Comparison of ENCODE assay signal across 11 mouse cellular contexts in the genomic region with DNA sequence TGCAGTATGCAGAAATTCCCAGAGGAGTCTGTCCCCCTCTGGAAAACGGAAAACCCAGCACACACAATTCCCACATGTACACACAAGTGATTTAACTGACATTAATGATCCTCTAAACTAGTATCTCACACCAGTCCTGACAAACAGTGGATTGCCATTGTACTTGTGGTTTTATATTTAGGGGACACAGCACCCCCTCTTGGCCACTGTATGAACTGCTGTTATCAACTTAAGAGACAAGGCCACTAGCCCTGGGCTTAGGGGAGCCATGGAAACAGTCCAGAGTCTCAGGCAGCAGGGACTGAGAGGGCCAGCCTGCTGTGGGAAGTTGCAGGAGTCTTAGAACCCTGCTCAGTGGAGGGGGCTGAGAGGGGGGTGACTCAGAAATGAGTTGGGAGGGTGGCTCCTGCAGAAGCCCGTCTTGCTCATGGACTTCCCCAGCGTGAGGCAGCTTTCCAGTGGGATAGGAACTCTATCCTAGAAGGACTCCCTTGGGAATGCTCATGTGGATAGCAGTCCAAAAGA. TPM values are rescaled to one million over a fixed set of nuclear protein-coding genes. Genes with fewer than 3 reads are reported as not detected.
DNase-seq lines count a peak whose midpoint lies in the region; ATAC-seq and TF ChIP-seq lines count a peak whose summit lies in the region.
"Had no signal": no experiment of that assay in that cellular context is flagged by ENCODE, and none has a peak within 500 bp of the region (broad histone marks: within the 10 kb centered on the region; RNA-seq: fewer than 3 reads in every experiment).

No protein-coding gene starts in this region.

- WGBS in forebrain, embryonic 11.5 days: 75% methylated on average over 3 of the region's 3 CpGs
- WGBS in forebrain, embryonic 16.5 days: 74% methylated on average over 3 of the region's 3 CpGs
- 66% methylated on average over 3 of the region's 3 CpGs for WGBS in liver, postnatal 0 days (ENCODE audit: insufficient replicate concordance)

- H3K27ac ChIP-seq in forebrain, embryonic 11.5 days (ENCODE audit: low read depth, low read length): no peak overlapping the region
- no peak overlapping the region for H3K27ac ChIP-seq in forebrain, embryonic 16.5 days (ENCODE audit: low read length)
- H3K27ac ChIP-seq in liver, postnatal 0 days (ENCODE audit: low read depth): no peak overlapping the region

- no peak overlapping the region for H3K4me2 ChIP-seq in forebrain, embryonic 11.5 days (ENCODE audit: low read depth, low read length, severe bottlenecking)
- H3K4me2 ChIP-seq in forebrain, embryonic 16.5 days (ENCODE audit: low read length): no peak overlapping the region
- no peak overlapping the region for H3K4me2 ChIP-seq in liver, postnatal 0 days (ENCODE audit: low read depth, low read length)

- H3K4me3 ChIP-seq in forebrain, embryonic 11.5 days (ENCODE audit: low read depth, low read length): no peak overlapping the region
- no peak overlapping the region for H3K4me3 ChIP-seq in forebrain, embryonic 16.5 days (replicated peaks; ENCODE audit: low read length)
- no peak overlapping the region for H3K4me3 ChIP-seq in liver, postnatal 0 days (ENCODE audit: low read depth, low read length)

- no peak overlapping the region for H3K9ac ChIP-seq in forebrain, embryonic 11.5 days (ENCODE audit: low read length)
- no peak overlapping the region for H3K9ac ChIP-seq in forebrain, embryonic 16.5 days (replicated peaks; ENCODE audit: low read depth, low read length)
- no peak overlapping the region for H3K9ac ChIP-seq in liver, postnatal 0 days (replicated peaks)

- H3K36me3 ChIP-seq in forebrain, embryonic 11.5 days (ENCODE audit: control insufficient read depth, insufficient read depth, low read length): no peaks in the 10 kb centered on the region
- H3K36me3 ChIP-seq in forebrain, embryonic 16.5 days (ENCODE audit: control insufficient read depth, insufficient read depth): no peaks in the 10 kb centered on the region
- H3K36me3 ChIP-seq in liver, postnatal 0 days (replicated peaks; ENCODE audit: insufficient read depth, low read length): no peaks in the 10 kb centered on the region

- no peaks in the 10 kb centered on the region for H3K27me3 ChIP-seq in forebrain, embryonic 11.5 days (ENCODE audit: control insufficient read depth, insufficient read depth, low read length)
- no peaks in the 10 kb centered on the region for H3K27me3 ChIP-seq in forebrain, embryonic 16.5 days (replicated peaks; ENCODE audit: control insufficient read depth, insufficient read depth, low read length)
- H3K27me3 ChIP-seq in liver, postnatal 0 days (ENCODE audit: insufficient read depth, low read length): no peaks in the 10 kb centered on the region

- H3K4me1 ChIP-seq in forebrain, embryonic 11.5 days (replicated peaks; ENCODE audit: control insufficient read depth, insufficient read depth, low read length): no peaks in the 10 kb centered on the region
- no peaks in the 10 kb centered on the region for H3K4me1 ChIP-seq in forebrain, embryonic 16.5 days (replicated peaks; ENCODE audit: control insufficient read depth, insufficient read depth, low read length)
- no peaks in the 10 kb centered on the region for H3K4me1 ChIP-seq in liver, postnatal 0 days (ENCODE audit: insufficient read depth)

- TF ChIP-seq CTCF in liver, postnatal 0 days (IDR thresholded peaks at IDR 0.05; ENCODE audit: low read depth): peak; percentile 63

- no peak for ATAC-seq in forebrain, embryonic 11.5 days (replicated peaks; ENCODE audit: low FRiP score)
- no peak for ATAC-seq in forebrain, embryonic 16.5 days
- no peak for ATAC-seq in liver, postnatal 0 days
- ATAC-seq in megakaryocyte, adult 5-6 weeks (ENCODE audit: poor library complexity, severe bottlenecking): no peak
- ATAC-seq: Patski had no signal

- DNase-seq in forebrain, embryonic 11.5 days (ENCODE audit: low spot score): peak; percentile 58
- DNase-seq in liver, postnatal 0 days: peak; percentile 23
- no peak for DNase-seq in liver
- DNase-seq in brain, adult 2 months (ENCODE audit: low read depth, low spot score): peak; percentile 30
- peak; percentile 68 for DNase-seq in retina, postnatal 1 day
- no peak for DNase-seq in adrenal gland, postnatal 14 days

- TF ChIP-seq EP300 in liver, postnatal 0 days (IDR thresholded peaks at IDR 0.05; ENCODE audit: low read depth): no peak

- no peaks in the 10 kb centered on the region for H3K9me3 ChIP-seq in forebrain, embryonic 11.5 days (ENCODE audit: control insufficient read depth, low read length)
- peaks cover 3% of the 10 kb centered on the region; the same call in 1 of the 2 replicates for H3K9me3 ChIP-seq in forebrain, embryonic 16.5 days (ENCODE audit: control insufficient read depth, low read length)
- H3K9me3 ChIP-seq in liver, postnatal 0 days (ENCODE audit: low read length): no peaks in the 10 kb centered on the region

RNA-seq across cellular contexts. Expression of a gene that starts 4.2 kb away (rescaled TPM):
- polyA plus RNA-seq in forebrain, embryonic 11.5 days (2014; fragmentation: Nextera tagmentation; extraction: Ambion mirVana): not detected in 2 replicates
- polyA plus RNA-seq in forebrain, embryonic 16.5 days (2015; fragmentation: Nextera tagmentation; extraction: Ambion mirVana): not detected in 2 replicates
- polyA plus RNA-seq in liver, postnatal 0 days (2015; fragmentation: Nextera tagmentation; extraction: Ambion mirVana): not detected in 2 replicates
- total RNA-seq in adrenal gland, postnatal 14 days (2021): not detected in 2 replicates
- not detected in 2 replicates for total RNA-seq in megakaryocyte, adult 5-6 weeks (2015)
- total RNA-seq in megakaryocyte, adult 5-6 weeks (2017): not detected in 2 replicates
- polyA plus RNA-seq: frontal cortex, adult 2 months; limb, embryonic 14.5 days; Patski had no signal

RNA-seq across cellular contexts. Expression of a gene that starts 18.2 kb away (rescaled TPM):
- polyA plus RNA-seq in forebrain, embryonic 11.5 days (2014; fragmentation: Nextera tagmentation; extraction: Ambion mirVana): not detected in 2 replicates
- not detected in 2 replicates for polyA plus RNA-seq in forebrain, embryonic 16.5 days (2015; fragmentation: Nextera tagmentation; extraction: Ambion mirVana)
- polyA plus RNA-seq in liver, postnatal 0 days (2015; fragmentation: Nextera tagmentation; extraction: Ambion mirVana): not detected in 2 replicates
- total RNA-seq in adrenal gland, postnatal 14 days (2021): not detected in 2 replicates
- total RNA-seq in megakaryocyte, adult 5-6 weeks (2015): not detected in 2 replicates
- not detected in 2 replicates for total RNA-seq in megakaryocyte, adult 5-6 weeks (2017)
- polyA plus RNA-seq: frontal cortex, adult 2 months; limb, embryonic 14.5 days; Patski had no signal

RNA-seq across cellular contexts. Expression of a gene that starts 22.0 kb away (rescaled TPM):
- not detected in 2 replicates for polyA plus RNA-seq in forebrain, embryonic 11.5 days (2014; fragmentation: Nextera tagmentation; extraction: Ambion mirVana)
- not detected in 2 replicates for polyA plus RNA-seq in forebrain, embryonic 16.5 days (2015; fragmentation: Nextera tagmentation; extraction: Ambion mirVana)
- polyA plus RNA-seq in liver, postnatal 0 days (2015; fragmentation: Nextera tagmentation; extraction: Ambion mirVana): 2.5 and 2.9 TPM in 2 replicates
- not detected in 2 replicates for total RNA-seq in adrenal gland, postnatal 14 days (2021)
- total RNA-seq in megakaryocyte, adult 5-6 weeks (2015): 1.9 and 3.1 TPM in 2 replicates
- total RNA-seq in megakaryocyte, adult 5-6 weeks (2017): 1.9 and 2.8 TPM in 2 replicates

RNA-seq across cellular contexts. Expression of a gene that starts 41.9 kb away (rescaled TPM):
- 0.35 and 0.60 TPM in 2 replicates for polyA plus RNA-seq in forebrain, embryonic 11.5 days (2014; fragmentation: Nextera tagmentation; extraction: Ambion mirVana)
- 0.40 and 0.53 TPM in 2 replicates for polyA plus RNA-seq in forebrain, embryonic 16.5 days (2015; fragmentation: Nextera tagmentation; extraction: Ambion mirVana)
- 5.8 and 6.9 TPM in 2 replicates for polyA plus RNA-seq in liver, postnatal 0 days (2015; fragmentation: Nextera tagmentation; extraction: Ambion mirVana)
- 0.52 and 1.0 TPM in 2 replicates for total RNA-seq in adrenal gland, postnatal 14 days (2021)
- total RNA-seq in megakaryocyte, adult 5-6 weeks (2015): 24.4 and 25.5 TPM in 2 replicates
- total RNA-seq in megakaryocyte, adult 5-6 weeks (2017): 24.2 and 29.8 TPM in 2 replicates

RNA-seq across cellular contexts. Expression of a gene that starts 48.9 kb away (rescaled TPM):
- not detected in 2 replicates for polyA plus RNA-seq in forebrain, embryonic 11.5 days (2014; fragmentation: Nextera tagmentation; extraction: Ambion mirVana)
- not detected in 2 replicates for polyA plus RNA-seq in forebrain, embryonic 16.5 days (2015; fragmentation: Nextera tagmentation; extraction: Ambion mirVana)
- not detected in 2 replicates for polyA plus RNA-seq in liver, postnatal 0 days (2015; fragmentation: Nextera tagmentation; extraction: Ambion mirVana)
- not detected in 2 replicates for total RNA-seq in adrenal gland, postnatal 14 days (2021)
- total RNA-seq in megakaryocyte, adult 5-6 weeks (2015): not detected in 2 replicates
- not detected in 2 replicates for total RNA-seq in megakaryocyte, adult 5-6 weeks (2017)
- polyA plus RNA-seq: limb, embryonic 14.5 days; Patski had no signal

Comparison
In these comparisons a context has a peak if more than half of its experiments do, and no peak if none do; other contexts are left out.
1. DNase-seq: peak in forebrain, embryonic 11.5 days (single experiment), liver, postnatal 0 days (single experiment), brain, adult 2 months (single experiment) and retina, postnatal 1 day (single experiment); none in liver (single experiment) and adrenal gland, postnatal 14 days (single experiment).